Comparison of ENCODE assay signal across 8 mouse cellular contexts in genomic region chr7:107757308-107758151, GRCm38 (mm10). TPM values are rescaled to one million over a fixed set of nuclear protein-coding genes. Genes with fewer than 3 reads are reported as not detected.
DNase-seq lines count a peak whose midpoint lies in the region; ATAC-seq lines count a peak whose summit lies in the region.

Gene Cyb5r2, minus strand, starts transcription at chr7:107758032.

- no peaks in the 10 kb centered on the region for H3K27me3 ChIP-seq in kidney, embryonic 14.5 days (ENCODE audit: control insufficient read depth, insufficient read depth, low read length)
- H3K27me3 ChIP-seq in embryonic facial prominence, embryonic 14.5 days (replicated peaks; ENCODE audit: control insufficient read depth, insufficient read depth, low read length): no peaks in the 10 kb centered on the region
- H3K27me3 ChIP-seq in neural tube, embryonic 11.5 days (ENCODE audit: control insufficient read depth, insufficient read depth, low read length): no peaks in the 10 kb centered on the region

- peak within 1 kb of the TSS; percentile 30 for H3K4me3 ChIP-seq in kidney, embryonic 14.5 days (ENCODE audit: low read length)
- peak within 1 kb of the TSS; percentile 12 for H3K4me3 ChIP-seq in embryonic facial prominence, embryonic 14.5 days (ENCODE audit: low read depth, low read length)
- H3K4me3 ChIP-seq in neural tube, embryonic 11.5 days (ENCODE audit: low read depth, low read length): peak within 1 kb of the TSS; percentile 13; the same call in 1 of the 2 replicates

- WGBS in kidney, embryonic 14.5 days: 11% methylated on average over 23 of the region's 23 CpGs
- WGBS in embryonic facial prominence, embryonic 14.5 days: 10% methylated on average over 23 of the region's 23 CpGs
- 16% methylated on average over 23 of the region's 23 CpGs for WGBS in neural tube, embryonic 11.5 days

- no peak for DNase-seq in kidney, adult 11 months
- DNase-seq in embryonic facial prominence, embryonic 14.5 days (ENCODE audit: low spot score): peak; percentile 56
- peak; percentile 25 for DNase-seq in heart, postnatal 4 days
- peak; percentile 14 for DNase-seq in liver
- DNase-seq in neural tube, embryonic 11.5 days (ENCODE audit: low spot score): no peak
- no peak for DNase-seq in layer of hippocampus, adult 9-11 months
- DNase-seq in cerebellum, postnatal 4 days (ENCODE audit: low spot score in 2 of 2): no peak

- ATAC-seq in kidney, embryonic 14.5 days (ENCODE audit: low FRiP score, low TSS enrichment): peak; percentile 90
- peak; percentile 83 for ATAC-seq in embryonic facial prominence, embryonic 14.5 days (ENCODE audit: low read depth)
- peak; percentile 74; the same call in 1 of the 2 replicates for ATAC-seq in neural tube, embryonic 11.5 days (ENCODE audit: insufficient read depth, low FRiP score, low TSS enrichment)

- H3K9me3 ChIP-seq in kidney, embryonic 14.5 days (ENCODE audit: control insufficient read depth, low read length): no peaks in the 10 kb centered on the region
- no peaks in the 10 kb centered on the region for H3K9me3 ChIP-seq in embryonic facial prominence, embryonic 14.5 days (ENCODE audit: control insufficient read depth, low read length)
- no peaks in the 10 kb centered on the region for H3K9me3 ChIP-seq in neural tube, embryonic 11.5 days (ENCODE audit: control insufficient read depth, low read length)

- H3K9ac ChIP-seq in kidney, embryonic 14.5 days (ENCODE audit: low read depth, low read length): peak within 1 kb of the TSS; percentile 12; the same call in 1 of the 2 replicates
- peak within 1 kb of the TSS; percentile 22 for H3K9ac ChIP-seq in embryonic facial prominence, embryonic 14.5 days (ENCODE audit: low read depth, low read length)
- peak within 1 kb of the TSS; percentile 47 for H3K9ac ChIP-seq in neural tube, embryonic 11.5 days (ENCODE audit: low read length)

- no peak within 1 kb of the TSS for H3K27ac ChIP-seq in kidney, embryonic 14.5 days (ENCODE audit: low read depth, low read length)
- no peak within 1 kb of the TSS for H3K27ac ChIP-seq in embryonic facial prominence, embryonic 14.5 days (replicated peaks; ENCODE audit: low read depth, low read length)
- H3K27ac ChIP-seq in neural tube, embryonic 11.5 days (ENCODE audit: low read depth, low read length): no peak within 1 kb of the TSS

- no peaks in the 10 kb centered on the region for H3K36me3 ChIP-seq in kidney, embryonic 14.5 days (ENCODE audit: control insufficient read depth, insufficient read depth, low read length)
- H3K36me3 ChIP-seq in embryonic facial prominence, embryonic 14.5 days (ENCODE audit: control insufficient read depth, insufficient read depth, low read length): no peaks in the 10 kb centered on the region
- H3K36me3 ChIP-seq in neural tube, embryonic 11.5 days (ENCODE audit: control insufficient read depth, insufficient read depth, low read length): no peaks in the 10 kb centered on the region

- H3K4me2 ChIP-seq in kidney, embryonic 14.5 days (replicated peaks; ENCODE audit: low read depth, low read length): peak within 1 kb of the TSS; percentile 52
- H3K4me2 ChIP-seq in embryonic facial prominence, embryonic 14.5 days (ENCODE audit: low read depth, low read length): peak within 1 kb of the TSS; percentile 45
- peak within 1 kb of the TSS; percentile 38 for H3K4me2 ChIP-seq in neural tube, embryonic 11.5 days (ENCODE audit: low read depth)

- H3K4me1 ChIP-seq in kidney, embryonic 14.5 days (ENCODE audit: control insufficient read depth, insufficient read depth, low read length): no peaks in the 10 kb centered on the region
- H3K4me1 ChIP-seq in embryonic facial prominence, embryonic 14.5 days (ENCODE audit: control insufficient read depth, insufficient read depth, low read length): peaks cover 3% of the 10 kb centered on the region; the same call in 1 of the 2 replicates
- H3K4me1 ChIP-seq in neural tube, embryonic 11.5 days (ENCODE audit: control insufficient read depth, insufficient read depth, low read length): no peaks in the 10 kb centered on the region

RNA-seq across cellular contexts. Expression of gene Cyb5r2, which starts in this region (rescaled TPM):
- 0.10 and 0.30 TPM in 2 replicates for polyA plus RNA-seq in kidney, embryonic 14.5 days (2014; fragmentation: Nextera tagmentation; extraction: Ambion mirVana)
- polyA plus RNA-seq in embryonic facial prominence, embryonic 14.5 days (2014; fragmentation: Nextera tagmentation; extraction: Ambion mirVana): 0.33 and 0.60 TPM in 2 replicates
- under 1 TPM in 1 of 2 experiments, not detected in 1; 0.24 TPM for total RNA-seq in heart, postnatal 4 days (2021)
- 0.28 TPM in 1 of 2 replicates, not detected in the other for polyA plus RNA-seq in neural tube, embryonic 11.5 days (2014; fragmentation: Nextera tagmentation; extraction: Ambion mirVana)

Comparison
In these comparisons a context has a peak if more than half of its experiments do, and no peak if none do; other contexts are left out.
1. Peak in ATAC-seq, H3K4me3 ChIP-seq, H3K9ac ChIP-seq and H3K4me2 ChIP-seq in kidney, embryonic 14.5 days; RNA of the gene not detected or under 1 TPM.
2. Peak in DNase-seq, ATAC-seq, H3K4me3 ChIP-seq, H3K9ac ChIP-seq and H3K4me2 ChIP-seq in embryonic facial prominence, embryonic 14.5 days; RNA of the gene not detected or under 1 TPM.
3. Peak in DNase-seq in heart, postnatal 4 days; RNA of the gene not detected or under 1 TPM.
4. Peak in ATAC-seq, H3K4me3 ChIP-seq, H3K9ac ChIP-seq and H3K4me2 ChIP-seq in neural tube, embryonic 11.5 days; RNA of the gene not detected or under 1 TPM.